8 mouse cellular contexts compared by ENCODE assay signal in genomic region chr14:48421996-48422395, GRCm38 (mm10). TPM values are rescaled to one million over a fixed set of nuclear protein-coding genes. Genes with fewer than 3 reads are reported as not detected.
DNase-seq lines count a peak whose midpoint lies in the region; ATAC-seq lines count a peak whose summit lies in the region.

No protein-coding gene starts in this region.

- peaks cover 5% of the 10 kb centered on the region for H3K4me1 ChIP-seq in liver, embryonic 11.5 days (replicated peaks; ENCODE audit: control insufficient read depth, insufficient read depth, low read length)

- no peak overlapping the region for H3K27ac ChIP-seq in liver, embryonic 11.5 days (ENCODE audit: low read depth, low read length)

- no peaks in the 10 kb centered on the region for H3K36me3 ChIP-seq in liver, embryonic 11.5 days (ENCODE audit: control insufficient read depth, insufficient read depth, low read length)

- H3K27me3 ChIP-seq in liver, embryonic 11.5 days (replicated peaks; ENCODE audit: control insufficient read depth, insufficient read depth, low read length): no peaks in the 10 kb centered on the region; the same call in 1 of the 2 replicates

- 0 out of 2 replicates have a peak overlapping the region, but pooled peaks have one; percentile 7 for H3K4me3 ChIP-seq in liver, embryonic 11.5 days (ENCODE audit: low read depth, low read length)

- ATAC-seq in hematopoietic stem cell, adult 5-6 weeks (replicated peaks in 1 of 2; ENCODE audit: insufficient read depth in 1 of 2, low FRiP score in 2 of 2, low TSS enrichment in 1 of 2, low read depth in 1 of 2, poor library complexity in 2 of 2, severe bottlenecking in 2 of 2): peak; percentile 92 to 93
- peak; percentile 68 for ATAC-seq in liver, embryonic 11.5 days (replicated peaks; ENCODE audit: low FRiP score)
- ATAC-seq in monocyte, adult 5-6 weeks (replicated peaks; ENCODE audit: insufficient number of reproducible peaks, low FRiP score, low TSS enrichment, poor library complexity, severe bottlenecking): peak; percentile 43; the same call in 1 of the 2 replicates

- H3K9ac ChIP-seq in liver, embryonic 11.5 days (ENCODE audit: low read depth, low read length): no peak overlapping the region

- 7% methylated on average over 6 of the region's 6 CpGs for WGBS in liver, embryonic 11.5 days

- peak; percentile 26 to 29 for DNase-seq in right cerebral cortex, adult 2 months (ENCODE audit: low spot score in 2 of 2)
- DNase-seq in right cerebral cortex, postnatal 4 days: no peak
- peak; percentile 34 for DNase-seq in embryo, embryonic 9.5 days (ENCODE audit: extremely low spot score)
- DNase-seq in liver, embryonic 11.5 days (ENCODE audit: low spot score): no peak
- DNase-seq in yolk sac, embryonic 10.5 days (ENCODE audit: low spot score): peak; percentile 7
- DNase-seq in cerebellum, adult 18-20 months: no peak

- peak overlapping the region; percentile 54 for H3K4me2 ChIP-seq in liver, embryonic 11.5 days

- no peaks in the 10 kb centered on the region for H3K9me3 ChIP-seq in liver, embryonic 11.5 days (ENCODE audit: control insufficient read depth, low read length)

RNA-seq across cellular contexts. Expression of gene Tmem260, which starts 23.9 kb away (rescaled TPM):
- total RNA-seq in hematopoietic stem cell, adult 5-6 weeks (2017): 24.7 and 27.1 TPM in 2 replicates
- polyA plus RNA-seq in liver, embryonic 11.5 days (2014; fragmentation: Nextera tagmentation; extraction: Ambion mirVana): 13.8 and 15.5 TPM in 2 replicates
- total RNA-seq in monocyte, adult 5-6 weeks (2017): 13.1 to 22.8 TPM (median 14.4 TPM) in 3 replicates

Comparison
In these comparisons a context has a peak if more than half of its experiments do, and no peak if none do; other contexts are left out.
1. DNase-seq: peak in right cerebral cortex, adult 2 months (2 of 2), embryo, embryonic 9.5 days (single experiment) and yolk sac, embryonic 10.5 days (single experiment); none in right cerebral cortex, postnatal 4 days (single experiment), liver, embryonic 11.5 days (single experiment) and cerebellum, adult 18-20 months (0 of 2).
2. Peak in every context shown above with its lines, with median percentiles within 50 percentile points of each other: ATAC-seq.